Mouse (Mus musculus) hindbrain, embryonic 10.5 days (tissue): Measurements from ENCODE around the gene Slc26a5. TPM values are rescaled to one million over a fixed set of nuclear protein-coding genes. Genes with fewer than 3 reads are reported as not detected.

Source experiments
- DNase-seq: peaks from one replicate; pipeline ENCODE4 v3.0.0-alpha.2; 2017; ENCODE audit warnings: low spot score
- H3K27ac ChIP-seq: fragments of 300-500 bp; sonication (generic); 2 replicates; pipeline ENCODE4 v1.5.1; 2016; ENCODE audit warnings: mild to moderate bottlenecking, moderate library complexity
- H3K27me3 ChIP-seq: fragments of 300-500 bp; sonication (generic); 2 replicates; pipeline ENCODE4 v1.6.1; 2016; ENCODE audit warnings: mild to moderate bottlenecking; ENCODE audit not compliant: poor library complexity, insufficient read depth, severe bottlenecking
- H3K36me3 ChIP-seq: fragments of 300-500 bp; sonication (generic); 2 replicates; pipeline ENCODE4 v1.6.1; 2016; ENCODE audit warnings: mild to moderate bottlenecking, moderate library complexity
- H3K4me1 ChIP-seq: fragments of 300-500 bp; sonication (generic); replicated peaks from 2 replicates; pipeline ENCODE4 v1.6.1; 2016; ENCODE audit warnings: mild to moderate bottlenecking
- H3K4me3 ChIP-seq: fragments of 300-500 bp; sonication (generic); 2 replicates; pipeline ENCODE4 v1.5.1; 2016; ENCODE audit warnings: mild to moderate bottlenecking, moderate library complexity
- H3K9me3 ChIP-seq: fragments of 300-500 bp; sonication (generic); 2 replicates; pipeline ENCODE4 v1.6.1; 2016; ENCODE audit warnings: mild to moderate bottlenecking, moderate library complexity
- WGBS: fragments of 180-500 bp; shearing (Covaris S2); methylation state at CpG from one replicate; pipeline ENCODE4 v1.1.7; 2016; 5-methylcytosine and 5-hydroxymethylcytosine counted together
- polyA plus RNA-seq: library from polyadenylated mRNA; unstranded; fragments of >200 nt; fragmentation: Nextera tagmentation; extraction: Ambion mirVana; gene quantifications from 2 replicates; pipeline ENCODE4 v1.2.1, GENCODE M21; 2016

Slc26a5 gene
- polyA plus RNA-seq, 1 experiment from 2014 or later = not detected

GRCm38 (mm10) chr5:21851679-21852340 is 13.6 kb downstream of the Slc26a5 start:
- DNase-seq = no peak
- WGBS = 79% methylated on average over 10 of the region's 10 CpGs

GRCm38 (mm10) chr5:21847438-21847837 is 18.0 kb downstream of the Slc26a5 start:
- H3K36me3 ChIP-seq = no peaks in the 10 kb centered on the region
- H3K27ac ChIP-seq = no peak overlapping the region
- H3K4me1 ChIP-seq = no peaks in the 10 kb centered on the region
- DNase-seq = no peak
- 86% methylated on average over 6 of the region's 6 CpGs for WGBS
- no peaks in the 10 kb centered on the region for H3K9me3 ChIP-seq
- H3K4me3 ChIP-seq = no peak overlapping the region
- H3K27me3 ChIP-seq = no peaks in the 10 kb centered on the region

More at GRCm38 (mm10) chr5:21851679-21852340, 13.6 kb downstream of the Slc26a5 start:
- Histone ChIP-seq H3K27ac (no peak overlapping the region), H3K4me1 (no peaks in the 10 kb centered on the region), H3K4me3 (no peak overlapping the region), H3K27me3 (no peaks in the 10 kb centered on the region), H3K9me3 (no peaks in the 10 kb centered on the region), H3K36me3 (no peaks in the 10 kb centered on the region)

GRCm38 (mm10) chr5:21846616-21847290 is 18.7 kb downstream of the Slc26a5 start:
- Histone ChIP-seq H3K4me3 (no peak overlapping the region), H3K27ac (no peak overlapping the region), H3K27me3 (no peaks in the 10 kb centered on the region), H3K36me3 (no peaks in the 10 kb centered on the region), H3K9me3 (no peaks in the 10 kb centered on the region), H3K4me1 (no peaks in the 10 kb centered on the region)
- WGBS = 90% methylated on average over 20 of the region's 20 CpGs
- no peak for DNase-seq

- WGBS = 77% methylated on average over 4 of the region's 4 CpGs
Observed at GRCm38 (mm10) chr5:21844676-21845075, 20.7 kb downstream of the Slc26a5 start.

GRCm38 (mm10) chr5:21831761-21832160 is 33.6 kb downstream of the Slc26a5 start:
- WGBS = 73% methylated on average over 3 of the region's 3 CpGs
- Histone ChIP-seq H3K4me1 (peaks cover 4% of the 10 kb centered on the region; the same call in 1 of the 2 replicates), H3K27me3 (no peaks in the 10 kb centered on the region), H3K9me3 (no peaks in the 10 kb centered on the region), H3K27ac (no peak overlapping the region), H3K36me3 (no peaks in the 10 kb centered on the region), H3K4me3 (no peak overlapping the region)
- DNase-seq = no peak

More at GRCm38 (mm10) chr5:21844676-21845075, 20.7 kb downstream of the Slc26a5 start:
- no peaks in the 10 kb centered on the region for H3K27me3 ChIP-seq
- no peaks in the 10 kb centered on the region for H3K9me3 ChIP-seq
- no peak for DNase-seq
- H3K4me3 ChIP-seq = no peak overlapping the region
- H3K27ac ChIP-seq = no peak overlapping the region
- no peaks in the 10 kb centered on the region for H3K36me3 ChIP-seq
- H3K4me1 ChIP-seq = no peaks in the 10 kb centered on the region

- Histone ChIP-seq H3K9me3 (no peaks in the 10 kb centered on the region), H3K36me3 (no peaks in the 10 kb centered on the region), H3K4me1 (peaks cover 11% of the 10 kb centered on the region), H3K4me3 (no peak overlapping the region), H3K27me3 (no peaks in the 10 kb centered on the region), H3K27ac (no peak overlapping the region)
- 68% methylated on average over 4 of the region's 4 CpGs for WGBS
- no peak for DNase-seq
Observed at GRCm38 (mm10) chr5:21828855-21829254, 36.5 kb downstream of the Slc26a5 start.

GRCm38 (mm10) chr5:21827643-21828042 is 37.8 kb downstream of the Slc26a5 start:
- no peak overlapping the region for H3K27ac ChIP-seq
- H3K4me1 ChIP-seq = peaks cover 11% of the 10 kb centered on the region
- H3K4me3 ChIP-seq = no peak overlapping the region
- no peak for DNase-seq
- no peaks in the 10 kb centered on the region for H3K36me3 ChIP-seq
- no peaks in the 10 kb centered on the region for H3K9me3 ChIP-seq
- H3K27me3 ChIP-seq = no peaks in the 10 kb centered on the region
- WGBS = 15% methylated on average over 6 of the region's 6 CpGs

GRCm38 (mm10) chr5:21826370-21826769 is 39.0 kb downstream of the Slc26a5 start:
- Histone ChIP-seq H3K4me3 (no peak overlapping the region), H3K9me3 (no peaks in the 10 kb centered on the region), H3K36me3 (no peaks in the 10 kb centered on the region), H3K27me3 (no peaks in the 10 kb centered on the region), H3K27ac (no peak overlapping the region), H3K4me1 (peaks cover 11% of the 10 kb centered on the region)
- 20% methylated on average over 7 of the region's 7 CpGs for WGBS
- no peak for DNase-seq

GRCm38 (mm10) chr5:21813994-21814393 is 51.4 kb downstream of the Slc26a5 start:
- Histone ChIP-seq H3K4me1 (no peaks in the 10 kb centered on the region), H3K9me3 (no peaks in the 10 kb centered on the region), H3K36me3 (no peaks in the 10 kb centered on the region), H3K27ac (no peak overlapping the region), H3K4me3 (no peak overlapping the region), H3K27me3 (no peaks in the 10 kb centered on the region)
- peak; percentile 45 for DNase-seq
- WGBS = 44% methylated on average over 1 of the region's 1 CpGs

- no peak for DNase-seq
- 82% methylated on average over 10 of the region's 10 CpGs for WGBS
- Histone ChIP-seq H3K4me1 (no peaks in the 10 kb centered on the region), H3K4me3 (no peak overlapping the region), H3K9me3 (no peaks in the 10 kb centered on the region), H3K36me3 (no peaks in the 10 kb centered on the region), H3K27ac (no peak overlapping the region), H3K27me3 (no peaks in the 10 kb centered on the region)
Observed at GRCm38 (mm10) chr5:21810924-21811323, 54.5 kb downstream of the Slc26a5 start.

- H3K27me3 ChIP-seq = no peaks in the 10 kb centered on the region
- no peak for DNase-seq
- H3K36me3 ChIP-seq = peaks cover 55% of the 10 kb centered on the region
- no peaks in the 10 kb centered on the region for H3K9me3 ChIP-seq
- H3K4me3 ChIP-seq = no peak overlapping the region
- no peaks in the 10 kb centered on the region for H3K4me1 ChIP-seq
- H3K27ac ChIP-seq = no peak overlapping the region
- 83% methylated on average over 4 of the region's 4 CpGs for WGBS
Observed at GRCm38 (mm10) chr5:21804837-21805236, 60.6 kb downstream of the Slc26a5 start.

- H3K4me3 ChIP-seq = no peak overlapping the region
- DNase-seq = no peak
- H3K27ac ChIP-seq = no peak overlapping the region
- 91% methylated on average over 12 of the region's 12 CpGs for WGBS
- H3K4me1 ChIP-seq = no peaks in the 10 kb centered on the region
- no peaks in the 10 kb centered on the region for H3K27me3 ChIP-seq
- H3K36me3 ChIP-seq = peaks cover 66% of the 10 kb centered on the region
- H3K9me3 ChIP-seq = no peaks in the 10 kb centered on the region
Observed at GRCm38 (mm10) chr5:21803691-21804188, 61.7 kb downstream of the Slc26a5 start.

GRCm38 (mm10) chr5:21802907-21803306 is 62.5 kb downstream of the Slc26a5 start:
- H3K27me3 ChIP-seq = no peaks in the 10 kb centered on the region
- 96% methylated on average over 9 of the region's 9 CpGs for WGBS
- peaks cover 74% of the 10 kb centered on the region for H3K36me3 ChIP-seq
- H3K4me1 ChIP-seq = no peaks in the 10 kb centered on the region
- no peak for DNase-seq
- no peak overlapping the region for H3K27ac ChIP-seq
- H3K9me3 ChIP-seq = no peaks in the 10 kb centered on the region
- no peak overlapping the region for H3K4me3 ChIP-seq
